Mouse (Mus musculus): ENCODE measurements around the gene Wscd2. TPM values are rescaled to one million over a fixed set of nuclear protein-coding genes. Genes with fewer than 3 reads are reported as not detected.

Wscd2 gene
- 1.0 TPM for polyA plus RNA-seq (2014; fragmentation: Illumina TruSeq; extraction: RNeasy Lipid Tissue Mini Kit (QIAGEN cat#74804); ENCODE audit: low read depth, low replicate concordance)

DNA sequence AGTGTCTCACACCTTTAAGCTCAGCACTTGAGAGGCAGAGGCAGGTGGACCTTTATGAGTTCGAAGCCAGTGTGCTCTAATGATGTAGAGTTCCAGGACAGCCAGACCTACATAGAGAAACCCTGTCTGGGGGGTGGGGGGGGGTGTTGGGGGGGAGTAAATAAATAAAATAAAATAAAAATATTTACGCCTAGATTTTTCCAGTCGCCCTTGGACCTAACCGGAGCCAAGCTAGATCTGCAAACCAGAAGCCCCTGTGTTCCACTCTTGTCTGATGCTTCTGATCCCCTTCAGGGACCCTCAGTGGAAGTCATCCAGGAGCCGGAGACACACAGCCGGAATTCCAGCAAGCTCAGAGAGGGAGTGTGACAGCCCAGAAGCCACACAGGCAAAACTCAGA, at the start of gene Wscd2:
Gene Wscd2 (plus strand): TSS at position 301 of the 400 bp plus-strand sequence.

Other genes with a start within 250 kb of the Wscd2 start
- 1.8 TPM for gene Sgsm1, start 179.5 kb upstream of the Wscd2 start, polyA plus RNA-seq (2014; fragmentation: Illumina TruSeq; extraction: RNeasy Lipid Tissue Mini Kit (QIAGEN cat#74804); ENCODE audit: low read depth, low replicate concordance)
- gene Aym1, start 133.0 kb upstream of the Wscd2 start, polyA plus RNA-seq (2014; fragmentation: Illumina TruSeq; extraction: RNeasy Lipid Tissue Mini Kit (QIAGEN cat#74804); ENCODE audit: low read depth, low replicate concordance), result not detected
- gene Cmklr1, start 160.1 kb downstream of the Wscd2 start, polyA plus RNA-seq (2014; fragmentation: Illumina TruSeq; extraction: RNeasy Lipid Tissue Mini Kit (QIAGEN cat#74804); ENCODE audit: low read depth, low replicate concordance), result 0.66 TPM
- gene 1700069L16Rik, start 234.4 kb downstream of the Wscd2 start, polyA plus RNA-seq (2014; fragmentation: Illumina TruSeq; extraction: RNeasy Lipid Tissue Mini Kit (QIAGEN cat#74804); ENCODE audit: low read depth, low replicate concordance), result not detected
- gene Ficd, start 245.5 kb downstream of the Wscd2 start, polyA plus RNA-seq (2014; fragmentation: Illumina TruSeq; extraction: RNeasy Lipid Tissue Mini Kit (QIAGEN cat#74804); ENCODE audit: low read depth, low replicate concordance), result 2.8 TPM